7 mouse cellular contexts compared by ENCODE assay signal in the genomic region with DNA sequence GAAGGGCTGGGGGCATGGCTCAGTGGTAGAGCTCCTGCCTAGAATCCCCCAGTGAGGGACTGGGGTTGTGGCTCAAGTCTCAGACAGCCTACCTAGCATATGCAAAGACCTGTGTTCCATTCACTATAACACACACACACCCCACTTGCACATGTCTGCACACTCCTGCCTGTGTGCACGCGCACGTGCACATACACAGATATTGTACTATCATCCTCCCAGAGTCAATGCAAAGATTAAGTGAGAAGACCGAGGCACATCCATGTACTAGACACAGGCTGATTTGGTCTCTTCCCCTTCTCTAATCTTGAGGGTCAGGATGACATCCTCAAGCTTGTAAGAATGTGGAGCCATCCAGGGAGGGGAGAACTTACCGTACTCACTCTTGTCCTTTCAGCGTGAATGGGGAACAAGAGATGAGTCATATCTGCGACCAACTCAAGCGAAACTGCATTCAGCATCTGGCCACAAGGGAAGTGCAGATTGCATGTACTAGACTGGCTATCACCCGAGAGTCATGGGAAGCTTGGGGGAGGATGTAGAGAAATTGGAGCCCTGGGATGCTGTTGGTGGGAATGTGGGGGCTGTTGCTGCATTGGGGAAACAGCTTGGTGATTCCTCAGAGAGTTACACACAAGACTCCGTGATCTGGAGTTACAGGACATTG. TPM values are rescaled to one million over a fixed set of nuclear protein-coding genes. Genes with fewer than 3 reads are reported as not detected.
A peak's percentile ranks its signal among the peaks of the same experiment; 100 is the strongest.
DNase-seq lines count a peak whose midpoint lies in the region.

No protein-coding gene starts in this region.

- DNase-seq in layer of hippocampus, adult 11-12 months (ENCODE audit: low spot score), result peak; percentile 49
- DNase-seq in layer of hippocampus, postnatal 36 days, result no peak
- peak; percentile 81 for DNase-seq in A20 (ENCODE audit: low read depth, low spot score)
- peak; percentile 92 for DNase-seq in MEL-GATA-1-ER (ENCODE audit: extremely low read depth, low read depth)
- peak; percentile 38 to 86 for DNase-seq in left cerebral cortex, postnatal 25 days (ENCODE audit: low spot score in 2 of 2)
- DNase-seq in cerebellum, adult 18-20 months, result no peak
- DNase-seq in c-Kit-positive CD71-positive TER-119-positive erythroid progenitor cells, embryonic 14.5 days (ENCODE audit: low spot score), result no peak

- intact Hi-C loops in left cerebral cortex, postnatal 25 days (cut with DNase I), result loop anchor here (2.0 to 5.0 kb wide), 2 partner anchors 43 to 111 kb away; a partner anchor contains a TSS

RNA-seq across cellular contexts. Expression of a gene that starts 42.6 kb away (rescaled TPM):
- total RNA-seq in layer of hippocampus, postnatal 36 days (2021), result 10 to 100 TPM; 44.2 to 48.6 TPM
- total RNA-seq in left cerebral cortex, postnatal 25 days (2021), result 10 to 100 TPM; 37.5 to 38.2 TPM

RNA-seq across cellular contexts. Expression of a gene that starts 51.8 kb away (rescaled TPM):
- total RNA-seq in layer of hippocampus, postnatal 36 days (2021), result 100 to 1,000 TPM; 408 to 440 TPM
- 100 to 1,000 TPM; 354 to 378 TPM for total RNA-seq in left cerebral cortex, postnatal 25 days (2021)

Comparison
In these comparisons a context has a peak if more than half of its experiments do, and no peak if none do; other contexts are left out.
1. DNase-seq: peak in layer of hippocampus, adult 11-12 months (single experiment), A20 (single experiment), MEL-GATA-1-ER (single experiment) and left cerebral cortex, postnatal 25 days (2 of 2); none in layer of hippocampus, postnatal 36 days (0 of 2), cerebellum, adult 18-20 months (0 of 2) and c-Kit-positive CD71-positive TER-119-positive erythroid progenitor cells, embryonic 14.5 days (single experiment).